Mouse (Mus musculus): ENCODE data around the gene Ctnnal1.

GRCm38 (mm10) chr4:56829511-56829921 is 35.5 kb downstream of the Ctnnal1 start:
- no peak for TF ChIP-seq CTCF (IDR thresholded peaks at IDR 0.05; ENCODE audit: insufficient read depth, low read depth, low read length)
- TF ChIP-seq POLR2A (IDR thresholded peaks at IDR 0.05; ENCODE audit: insufficient read depth, low read depth, low read length): no peak
